Mouse (Mus musculus): ENCODE results near the gene Tnrc6b. TPM values are rescaled to one million over a fixed set of nuclear protein-coding genes. Genes with fewer than 3 reads are reported as not detected.
A peak's percentile ranks its signal among the peaks of the same experiment; 100 is the strongest.

The Tnrc6b gene
- polyA plus RNA-seq, 1 experiment from 2014 or later: 42.9 TPM

GRCm38 (mm10) chr15:80683990-80684389, 27.1 kb upstream of the Tnrc6b start:
- H3K4me1 ChIP-seq: peaks cover 16% of the 10 kb centered on the region
- H3K9me3 ChIP-seq: no peaks in the 10 kb centered on the region
- no peaks in the 10 kb centered on the region for H3K27me3 ChIP-seq (replicated peaks)
- no peak overlapping the region for H3K4me2 ChIP-seq (replicated peaks)
- ATAC-seq (ENCODE audit: low FRiP score, low read depth): no peak
- H3K27ac ChIP-seq: no peak overlapping the region
- 51% methylated on average over 3 of the region's 3 CpGs for WGBS
- no peaks in the 10 kb centered on the region for H3K36me3 ChIP-seq
- no peak overlapping the region for H3K4me3 ChIP-seq
- H3K9ac ChIP-seq: no peak overlapping the region

DNA sequence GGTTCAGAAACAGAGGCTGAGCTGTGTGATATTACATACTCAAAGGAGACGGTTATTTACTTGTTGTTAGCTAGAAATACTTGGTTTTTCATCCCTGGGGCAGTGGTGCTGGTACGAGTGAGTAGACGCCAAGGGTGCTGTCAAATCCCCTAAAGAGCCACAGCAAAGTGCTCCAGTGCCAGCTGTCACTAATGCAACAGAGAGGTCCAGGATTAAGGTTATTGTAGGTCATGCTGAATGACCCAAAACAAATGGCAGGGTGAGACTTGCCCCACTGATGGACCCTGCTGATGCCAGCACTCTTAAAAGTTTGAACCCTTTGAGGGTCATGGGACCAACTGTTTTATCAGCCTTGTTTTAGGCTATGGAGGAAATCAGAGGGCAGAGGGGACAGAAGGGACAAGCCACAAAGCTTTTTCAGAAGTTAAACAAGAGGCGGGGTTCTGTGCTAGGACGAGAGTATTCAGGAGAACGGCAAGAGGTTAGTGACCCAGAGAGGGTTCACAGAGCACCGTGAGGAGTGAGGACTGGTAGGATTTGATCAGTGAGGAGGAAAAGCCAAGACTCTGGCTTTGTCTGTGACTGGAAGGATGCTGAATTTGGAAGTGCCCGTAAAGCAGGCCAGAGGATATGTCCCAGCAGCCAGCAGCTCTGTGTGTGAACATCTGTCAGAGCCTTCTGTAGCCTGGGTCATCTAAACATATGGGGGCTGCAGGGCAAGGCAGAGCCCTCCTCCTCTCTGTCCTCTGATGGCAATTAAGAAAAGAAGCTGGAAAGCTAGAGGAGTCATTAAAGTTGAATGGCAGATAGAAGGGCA, 26.1 kb upstream of the Tnrc6b start:
- Histone ChIP-seq H3K27ac (no peak overlapping the region), H3K4me2 (replicated peaks) (no peak overlapping the region), H3K36me3 (no peaks in the 10 kb centered on the region), H3K9ac (no peak overlapping the region), H3K27me3 (replicated peaks) (no peaks in the 10 kb centered on the region), H3K9me3 (no peaks in the 10 kb centered on the region), H3K4me3 (no peak overlapping the region), H3K4me1 (peaks cover 10% of the 10 kb centered on the region)
- 17% methylated on average over 8 of the region's 8 CpGs for WGBS
- no peak for ATAC-seq (ENCODE audit: low FRiP score, low read depth)

- 24% methylated on average over 7 of the region's 7 CpGs for WGBS
These were observed 25.6 kb upstream of the Tnrc6b start for GRCm38 (mm10) chr15:80685603-80685895.

DNA sequence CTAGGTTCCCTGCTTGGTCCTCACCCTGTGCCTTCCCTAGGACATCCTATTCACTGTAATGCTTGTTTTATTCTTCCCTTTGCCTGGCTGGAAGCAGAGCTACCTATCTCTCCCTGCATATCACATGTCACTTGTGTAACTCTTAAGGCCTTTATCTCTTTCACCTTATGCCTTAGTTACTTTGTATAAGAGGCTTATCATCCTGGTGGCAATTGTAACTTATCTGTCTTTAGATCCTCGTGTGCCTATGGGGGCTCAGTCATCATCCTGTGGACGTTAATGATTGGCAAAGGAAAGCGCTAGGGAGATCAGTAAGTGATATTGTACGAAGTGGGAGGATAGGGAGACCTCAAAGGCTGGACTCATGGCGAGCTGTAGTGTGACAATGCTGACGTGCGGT, 22.6 kb upstream of the Tnrc6b start:
- 83% methylated on average over 7 of the region's 7 CpGs for WGBS
- Histone ChIP-seq H3K4me2 (replicated peaks) (no peak overlapping the region), H3K9me3 (no peaks in the 10 kb centered on the region), H3K9ac (no peak overlapping the region), H3K27ac (no peak overlapping the region), H3K4me3 (no peak overlapping the region), H3K27me3 (replicated peaks) (no peaks in the 10 kb centered on the region), H3K36me3 (no peaks in the 10 kb centered on the region), H3K4me1 (peaks cover 14% of the 10 kb centered on the region)
- ATAC-seq (ENCODE audit: low FRiP score, low read depth): no peak

More at GRCm38 (mm10) chr15:80685603-80685895, 25.6 kb upstream of the Tnrc6b start:
- ATAC-seq (ENCODE audit: low FRiP score, low read depth): no peak
- Histone ChIP-seq H3K4me3 (no peak overlapping the region), H3K9ac (no peak overlapping the region), H3K4me1 (peaks cover 10% of the 10 kb centered on the region), H3K4me2 (replicated peaks) (0 out of 2 replicates have a peak overlapping the region, but pooled peaks have one; percentile 26), H3K36me3 (no peaks in the 10 kb centered on the region), H3K27me3 (replicated peaks) (no peaks in the 10 kb centered on the region), H3K9me3 (no peaks in the 10 kb centered on the region), H3K27ac (no peak overlapping the region)

- no peaks in the 10 kb centered on the region for H3K27me3 ChIP-seq (replicated peaks)
- 32% methylated on average over 3 of the region's 3 CpGs for WGBS
- no peak overlapping the region for H3K9ac ChIP-seq
- H3K4me1 ChIP-seq: peaks cover 23% of the 10 kb centered on the region
- no peak for ATAC-seq (ENCODE audit: low FRiP score, low read depth)
- H3K4me2 ChIP-seq (replicated peaks): no peak overlapping the region
- H3K36me3 ChIP-seq: no peaks in the 10 kb centered on the region
- H3K4me3 ChIP-seq: no peak overlapping the region
- no peak overlapping the region for H3K27ac ChIP-seq
- no peaks in the 10 kb centered on the region for H3K9me3 ChIP-seq
These were observed 17.6 kb upstream of the Tnrc6b start for GRCm38 (mm10) chr15:80693492-80693891.

DNA sequence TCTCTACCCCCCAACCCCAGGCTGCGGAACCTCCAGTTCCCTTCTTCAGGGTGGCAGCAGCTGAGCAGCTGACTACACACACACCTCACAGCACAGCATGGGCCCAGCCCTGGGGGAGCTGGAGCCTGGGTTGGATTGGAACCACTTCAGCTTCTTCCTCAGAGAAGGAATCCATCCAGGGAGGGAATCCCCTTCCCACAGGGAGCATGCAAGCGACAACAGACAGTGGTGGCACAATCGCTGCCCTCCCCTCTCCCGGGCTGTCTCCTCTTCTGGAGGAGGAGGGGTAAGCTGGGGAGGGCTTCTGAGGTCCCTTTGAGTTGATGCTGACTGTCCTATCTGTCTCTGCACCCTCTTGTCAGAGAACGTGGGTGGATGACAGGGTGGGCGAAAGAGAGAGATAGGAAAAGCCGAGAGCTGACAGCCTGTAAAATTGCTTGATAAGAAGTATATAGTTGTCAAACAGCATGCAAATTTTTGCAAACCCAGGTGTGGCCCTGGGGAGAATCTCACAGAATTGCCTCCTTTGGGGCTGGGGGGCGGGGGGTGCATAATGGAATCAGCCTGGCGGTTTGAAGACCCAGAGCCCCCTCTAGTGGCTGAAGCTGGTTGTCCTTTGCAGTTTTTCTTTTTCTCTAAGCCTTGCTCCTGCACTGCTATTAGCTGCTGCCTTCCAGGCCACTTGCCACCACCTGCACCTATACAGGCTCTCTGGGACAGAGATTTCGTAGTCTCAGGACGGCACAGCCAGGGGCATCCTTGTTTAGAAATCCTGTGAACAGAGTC, 16.8 kb upstream of the Tnrc6b start:
- WGBS: 31% methylated on average over 11 of the region's 11 CpGs
- Histone ChIP-seq H3K9me3 (no peaks in the 10 kb centered on the region), H3K4me3 (no peak overlapping the region), H3K27ac (no peak overlapping the region), H3K9ac (0 out of 2 replicates have a peak overlapping the region, but pooled peaks have one; percentile 6), H3K36me3 (no peaks in the 10 kb centered on the region), H3K4me1 (peaks cover 23% of the 10 kb centered on the region), H3K27me3 (replicated peaks) (no peaks in the 10 kb centered on the region), H3K4me2 (replicated peaks) (0 out of 2 replicates have a peak overlapping the region, but pooled peaks have one; percentile 12)
- no peak for ATAC-seq (ENCODE audit: low FRiP score, low read depth)

DNA sequence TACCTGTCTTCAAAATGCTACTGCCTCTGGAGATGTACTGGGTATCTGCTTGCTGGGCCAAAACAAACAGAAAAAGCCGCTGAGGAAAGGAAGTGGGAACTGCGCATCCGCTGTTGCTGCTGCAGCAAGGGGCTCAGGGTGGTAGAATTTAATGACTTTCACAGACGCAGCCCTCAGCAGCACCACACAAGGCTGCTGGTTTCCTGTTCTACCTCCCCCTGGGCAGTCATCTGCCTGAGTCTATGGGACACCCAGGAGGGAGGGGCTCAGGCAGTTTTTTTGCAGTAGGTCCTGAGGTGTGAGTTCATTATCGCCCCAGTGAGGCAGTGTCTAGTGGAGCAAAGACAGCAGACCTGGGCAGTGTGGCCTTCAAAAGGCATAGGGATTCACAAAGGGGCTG, 13.5 kb upstream of the Tnrc6b start:
- Histone ChIP-seq H3K4me3 (no peak overlapping the region), H3K4me1 (peaks cover 23% of the 10 kb centered on the region), H3K36me3 (no peaks in the 10 kb centered on the region), H3K4me2 (replicated peaks) (no peak overlapping the region), H3K9me3 (no peaks in the 10 kb centered on the region), H3K27me3 (replicated peaks) (no peaks in the 10 kb centered on the region), H3K27ac (no peak overlapping the region), H3K9ac (no peak overlapping the region)
- no peak for ATAC-seq (ENCODE audit: low FRiP score, low read depth)
- 49% methylated on average over 5 of the region's 5 CpGs for WGBS

- peaks cover 14% of the 10 kb centered on the region; the same call in 1 of the 2 replicates for H3K4me1 ChIP-seq
- no peak for ATAC-seq (ENCODE audit: low FRiP score, low read depth)
- WGBS: 76% methylated on average over 8 of the region's 8 CpGs
- no peak overlapping the region for H3K4me3 ChIP-seq
- no peaks in the 10 kb centered on the region for H3K27me3 ChIP-seq (replicated peaks)
- no peak overlapping the region for H3K9ac ChIP-seq
- no peaks in the 10 kb centered on the region for H3K9me3 ChIP-seq
- no peaks in the 10 kb centered on the region for H3K36me3 ChIP-seq
- no peak overlapping the region for H3K27ac ChIP-seq
- no peak overlapping the region for H3K4me2 ChIP-seq (replicated peaks)
These were observed 9.4 kb upstream of the Tnrc6b start for GRCm38 (mm10) chr15:80701481-80702257.

- no peaks in the 10 kb centered on the region for H3K36me3 ChIP-seq
- no peak overlapping the region for H3K9ac ChIP-seq
- ATAC-seq (ENCODE audit: low FRiP score, low read depth): no peak
- H3K9me3 ChIP-seq: no peaks in the 10 kb centered on the region
- peaks cover 15% of the 10 kb centered on the region; the same call in 1 of the 2 replicates for H3K4me1 ChIP-seq
- H3K27ac ChIP-seq: no peak overlapping the region
- no peaks in the 10 kb centered on the region for H3K27me3 ChIP-seq (replicated peaks)
- H3K4me3 ChIP-seq: no peak overlapping the region
- H3K4me2 ChIP-seq (replicated peaks): no peak overlapping the region
- WGBS: 85% methylated on average over 5 of the region's 5 CpGs
These were observed 8.2 kb upstream of the Tnrc6b start for GRCm38 (mm10) chr15:80702910-80703309.

DNA sequence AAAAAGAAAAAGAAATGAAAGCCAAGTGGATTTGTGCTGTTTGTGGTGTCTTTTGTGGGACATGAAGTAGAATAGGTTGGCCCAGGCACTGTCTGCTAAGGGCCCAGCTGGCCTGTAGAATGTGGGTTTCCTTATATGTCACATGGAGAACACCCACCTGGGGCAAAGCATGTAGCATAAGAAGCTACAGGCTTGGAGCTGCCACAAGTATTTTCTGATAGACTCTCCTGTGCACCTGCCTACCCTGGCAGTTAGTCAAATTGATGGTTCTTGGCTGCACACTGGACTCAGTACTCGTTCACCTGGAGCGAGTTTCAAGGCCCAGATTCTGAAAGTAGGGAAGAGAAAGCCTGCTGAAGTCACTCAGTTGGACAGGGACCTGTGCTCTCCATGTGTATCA, 7.6 kb upstream of the Tnrc6b start:
- H3K27ac ChIP-seq: no peak overlapping the region
- WGBS: 81% methylated on average over 2 of the region's 2 CpGs
- ATAC-seq (ENCODE audit: low FRiP score, low read depth): no peak

DNA sequence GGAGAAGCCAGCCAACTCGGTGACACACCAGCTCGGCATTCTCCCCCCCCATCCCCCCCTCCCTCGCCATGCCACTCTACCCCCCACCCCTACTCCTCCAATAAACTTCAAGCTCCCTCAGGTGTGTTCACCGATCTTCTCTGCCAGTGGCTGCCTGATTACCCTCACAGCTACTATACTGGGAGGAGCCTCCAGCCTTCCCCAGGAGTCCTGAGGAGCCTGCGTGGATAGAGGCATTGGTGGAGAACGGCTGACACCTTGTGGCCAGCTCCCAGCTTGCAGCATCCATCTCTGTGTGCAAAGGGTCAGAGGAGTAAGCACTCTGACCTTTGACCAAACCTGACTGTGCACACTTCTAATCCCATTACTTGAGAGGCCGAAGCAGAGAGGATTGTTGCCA, 6.8 kb upstream of the Tnrc6b start:
- H3K36me3 ChIP-seq: no peaks in the 10 kb centered on the region
- H3K4me2 ChIP-seq (replicated peaks): 0 out of 2 replicates have a peak overlapping the region, but pooled peaks have one; percentile 27
- no peaks in the 10 kb centered on the region for H3K9me3 ChIP-seq
- peak; percentile 64 for ATAC-seq (ENCODE audit: low FRiP score, low read depth)
- H3K9ac ChIP-seq: no peak overlapping the region
- H3K27me3 ChIP-seq (replicated peaks): no peaks in the 10 kb centered on the region
- H3K27ac ChIP-seq: no peak overlapping the region
- H3K4me3 ChIP-seq: no peak overlapping the region
- H3K4me1 ChIP-seq: peaks cover 11% of the 10 kb centered on the region; the same call in 1 of the 2 replicates
- WGBS: 9% methylated on average over 7 of the region's 7 CpGs

More for the DNA sequence above, 7.6 kb upstream of the Tnrc6b start:
- no peak overlapping the region for H3K9ac ChIP-seq
- no peak overlapping the region for H3K4me3 ChIP-seq
- H3K4me1 ChIP-seq: peaks cover 11% of the 10 kb centered on the region; the same call in 1 of the 2 replicates
- H3K9me3 ChIP-seq: no peaks in the 10 kb centered on the region
- H3K27me3 ChIP-seq (replicated peaks): no peaks in the 10 kb centered on the region
- H3K4me2 ChIP-seq (replicated peaks): no peak overlapping the region
- no peaks in the 10 kb centered on the region for H3K36me3 ChIP-seq

Data from neural tube, embryonic 12.5 days (tissue).